Mouse (Mus musculus) MEL (cell line): ENCODE results near the gene P2rx7.

Experiments
- CTCF ChIP-seq, 3 experiments: IDR thresholded peaks in 2 of 3; conservative IDR thresholded peaks in 1 of 3; 2 replicates each; pipeline ENCODE4 v1.5.1; 2011 to 2012; ENCODE audit warnings: low read length in 3 of 3, low read depth in 2 of 3, mild to moderate bottlenecking in 2 of 3, improper control_type of control experiment in 1 of 3, inconsistent platforms in 1 of 3, mixed read lengths in 1 of 3, moderate library complexity in 1 of 3; ENCODE audit not compliant: control insufficient read depth in 1 of 3, insufficient read depth in 1 of 3, poor library complexity in 1 of 3, severe bottlenecking in 1 of 3
- E2F4 ChIP-seq: IDR thresholded peaks from 2 replicates; pipeline ENCODE4 v1.6.1; 2011; ENCODE audit warnings: low read depth, low read length, improper control_type of control experiment, borderline replicate concordance
- ELF1 ChIP-seq: IDR thresholded peaks from 2 replicates; pipeline ENCODE4 v1.6.1; 2014; ENCODE audit warnings: low read depth, mild to moderate bottlenecking, inconsistent platforms, low read length, improper control_type of control experiment, moderate library complexity
- GABPA ChIP-seq: IDR thresholded peaks from 2 replicates; pipeline ENCODE4 v1.6.1; 2012; ENCODE audit warnings: low read depth, mild to moderate bottlenecking, inconsistent platforms, low read length, improper control_type of control experiment, moderate library complexity
- HCFC1 ChIP-seq: IDR thresholded peaks from 2 replicates; pipeline ENCODE4 v1.6.1; 2012; ENCODE audit warnings: low read depth, mild to moderate bottlenecking, inconsistent platforms, low read length, improper control_type of control experiment, moderate library complexity
- POLR2A ChIP-seq, 2 experiments: IDR thresholded peaks; 2 replicates each; pipeline ENCODE4 v1.6.1; 2011 to 2012; ENCODE audit warnings: low read length in 2 of 2, mild to moderate bottlenecking in 2 of 2, control low read depth in 1 of 2, improper control_type of control experiment in 1 of 2, low read depth in 1 of 2, moderate library complexity in 1 of 2; ENCODE audit not compliant: control insufficient read depth in 1 of 2, insufficient read depth in 1 of 2, poor library complexity in 1 of 2
- SIN3A ChIP-seq: IDR thresholded peaks from 2 replicates; pipeline ENCODE4 v1.6.1; 2012; ENCODE audit warnings: low read length, improper control_type of control experiment, inconsistent platforms
- USF2 ChIP-seq, 2 experiments: IDR thresholded peaks; 2 replicates each; pipeline ENCODE4 v1.6.1; 2011 to 2012; ENCODE audit warnings: improper control_type of control experiment in 2 of 2, low read length in 2 of 2, borderline replicate concordance in 1 of 2, inconsistent platforms in 1 of 2, low read depth in 1 of 2, mild to moderate bottlenecking in 1 of 2; ENCODE audit not compliant: insufficient read depth in 1 of 2

GRCm38 (mm10) chr5:122735853-122736252 lies 92.1 kb downstream of the P2rx7 start:
- TF ChIP-seq POLR2A (IDR thresholded peaks at IDR 0.05; ENCODE audit: control insufficient read depth in 1 of 2, insufficient read depth in 1 of 2, low read depth in 1 of 2, low read length in 2 of 2, poor library complexity in 1 of 2) (no peak), E2F4 (no peak), CTCF (IDR thresholded peaks at IDR 0.05 in 2 of 3, conservative IDR thresholded peaks at IDR 0.05 in 1 of 3; ENCODE audit: control insufficient read depth in 1 of 3, insufficient read depth in 1 of 3, low read depth in 2 of 3, low read length in 3 of 3, poor library complexity in 1 of 3, severe bottlenecking in 1 of 3) (no peak), HCFC1 (no peak), USF2 (IDR thresholded peaks at IDR 0.05; ENCODE audit: borderline replicate concordance in 1 of 2, insufficient read depth in 1 of 2, low read depth in 1 of 2, low read length in 2 of 2) (no peak), ELF1 (no peak), SIN3A (no peak), GABPA (no peak)
